In genomic region chr8:79030326-79031265, GRCm38 (mm10) we compare ENCODE assay signal across 8 mouse cellular contexts. TPM values are rescaled to one million over a fixed set of nuclear protein-coding genes. Genes with fewer than 3 reads are reported as not detected.
DNase-seq lines count a peak whose midpoint lies in the region; ATAC-seq and TF ChIP-seq lines count a peak whose summit lies in the region.

No protein-coding gene starts in this region.

- no peak for TF ChIP-seq POLR2A in bone marrow macrophage, adult 2 months (IDR thresholded peaks at IDR 0.05; ENCODE audit: borderline replicate concordance, low read depth, low read length)

- peak overlapping the region; percentile 82 for H3K27ac ChIP-seq in bone marrow macrophage, adult 2 months (ENCODE audit: insufficient read depth, low read depth, low read length)
- H3K27ac ChIP-seq in forebrain, embryonic 10.5 days: peak overlapping the region; percentile 100
- H3K27ac ChIP-seq in heart, embryonic 14.5 days (replicated peaks in 1 of 2; ENCODE audit: control insufficient read depth in 1 of 2, insufficient read depth in 1 of 2, low read depth in 2 of 2, low read length in 2 of 2): peak overlapping the region; percentile 98 to 100
- H3K27ac ChIP-seq in liver, embryonic 15.5 days (replicated peaks): peak overlapping the region; percentile 81
- peak overlapping the region; percentile 100 for H3K27ac ChIP-seq in neural tube, embryonic 13.5 days (replicated peaks)

- H3K4me2 ChIP-seq in heart, embryonic 14.5 days (ENCODE audit: low read length): peak overlapping the region; percentile 68
- H3K4me2 ChIP-seq in liver, embryonic 15.5 days: peak overlapping the region; percentile 71
- H3K4me2 ChIP-seq in neural tube, embryonic 13.5 days: peak overlapping the region; percentile 77

- H3K9ac ChIP-seq in heart, embryonic 14.5 days (ENCODE audit: low read length): peak overlapping the region; percentile 100
- peak overlapping the region; percentile 54 for H3K9ac ChIP-seq in liver, embryonic 15.5 days
- peak overlapping the region; percentile 100 for H3K9ac ChIP-seq in neural tube, embryonic 13.5 days

- ATAC-seq in CD4-positive, CD25-positive, alpha-beta regulatory T cell, adult 4 months: peak; percentile 3
- peak; percentile 36 for ATAC-seq in heart, embryonic 14.5 days (ENCODE audit: insufficient number of reproducible peaks, insufficient read depth, low FRiP score, low read depth)
- ATAC-seq in liver, embryonic 15.5 days (ENCODE audit: insufficient read depth): 0 out of 2 replicates have a peak, but pooled peaks have one; percentile 20
- no peak; the same call in 1 of the 2 replicates for ATAC-seq in neural tube, embryonic 13.5 days (ENCODE audit: low read depth)

- TF ChIP-seq CTCF in bone marrow macrophage, adult 2 months (IDR thresholded peaks at IDR 0.05; ENCODE audit: low read depth, low read length): no peak

- H3K36me3 ChIP-seq in forebrain, embryonic 10.5 days (replicated peaks): no peaks in the 10 kb centered on the region; the same call in 1 of the 2 replicates
- H3K36me3 ChIP-seq in heart, embryonic 14.5 days (ENCODE audit: control insufficient read depth, insufficient read depth, low read length): no peaks in the 10 kb centered on the region
- no peaks in the 10 kb centered on the region for H3K36me3 ChIP-seq in liver, embryonic 15.5 days (replicated peaks)
- no peaks in the 10 kb centered on the region for H3K36me3 ChIP-seq in neural tube, embryonic 13.5 days

- H3K27me3 ChIP-seq in forebrain, embryonic 10.5 days (ENCODE audit: poor library complexity, severe bottlenecking): no peaks in the 10 kb centered on the region
- H3K27me3 ChIP-seq in heart, embryonic 14.5 days (ENCODE audit: control insufficient read depth, insufficient read depth, low read length): no peaks in the 10 kb centered on the region
- peaks cover 65% of the 10 kb centered on the region for H3K27me3 ChIP-seq in liver, embryonic 15.5 days
- H3K27me3 ChIP-seq in neural tube, embryonic 13.5 days: no peaks in the 10 kb centered on the region

- WGBS in forebrain, embryonic 10.5 days: under 1% methylated on average over 59 of the region's 62 CpGs
- under 1% methylated on average over 55 of the region's 62 CpGs for WGBS in heart, embryonic 14.5 days
- 2% methylated on average over 51 of the region's 62 CpGs for WGBS in liver, embryonic 15.5 days (ENCODE audit: insufficient replicate concordance)
- WGBS in neural tube, embryonic 13.5 days: under 1% methylated on average over 58 of the region's 62 CpGs

- H3K9me3 ChIP-seq in forebrain, embryonic 10.5 days: no peaks in the 10 kb centered on the region
- H3K9me3 ChIP-seq in heart, embryonic 14.5 days (ENCODE audit: control insufficient read depth, low read length): no peaks in the 10 kb centered on the region
- H3K9me3 ChIP-seq in liver, embryonic 15.5 days (replicated peaks): no peaks in the 10 kb centered on the region
- no peaks in the 10 kb centered on the region for H3K9me3 ChIP-seq in neural tube, embryonic 13.5 days

- H3K4me3 ChIP-seq in bone marrow macrophage, adult 2 months (ENCODE audit: insufficient read depth, low read length): peak overlapping the region; percentile 87
- H3K4me3 ChIP-seq in forebrain, embryonic 10.5 days: peak overlapping the region; percentile 86
- peak overlapping the region; percentile 89 to 90 for H3K4me3 ChIP-seq in heart, embryonic 14.5 days (ENCODE audit: control insufficient read depth in 1 of 2, insufficient read depth in 1 of 2, low read depth in 1 of 2, low read length in 2 of 2)
- H3K4me3 ChIP-seq in liver, embryonic 15.5 days (replicated peaks): peak overlapping the region; percentile 64
- peak overlapping the region; percentile 90 for H3K4me3 ChIP-seq in neural tube, embryonic 13.5 days

- peak; percentile 81 for DNase-seq in forebrain, embryonic 10.5 days (ENCODE audit: extremely low spot score, low spot score)
- peak; percentile 78 to 85 for DNase-seq in kidney, postnatal 25 days
- peak; percentile 11 to 12 for DNase-seq in thymus, adult 18-20 months

- no peaks in the 10 kb centered on the region for H3K4me1 ChIP-seq in bone marrow macrophage, adult 2 months (ENCODE audit: control insufficient read depth, insufficient read depth, low read length)
- peaks cover 51% of the 10 kb centered on the region for H3K4me1 ChIP-seq in forebrain, embryonic 10.5 days
- H3K4me1 ChIP-seq in heart, embryonic 14.5 days (ENCODE audit: control insufficient read depth in 2 of 2, insufficient read depth in 2 of 2, low read length in 2 of 2): peaks cover 3 to 26% of the 10 kb centered on the region in 2 experiments
- H3K4me1 ChIP-seq in liver, embryonic 15.5 days (replicated peaks): 0 out of 2 replicates have a peak, but pooled peaks cover 2% of the 10 kb centered on the region
- peaks cover 52% of the 10 kb centered on the region for H3K4me1 ChIP-seq in neural tube, embryonic 13.5 days (replicated peaks)

RNA-seq across cellular contexts. Expression of gene Zfp827, which starts 2.4 kb away (rescaled TPM):
- 1 to 10 TPM; 4.5 to 6.7 TPM for polyA plus RNA-seq in CD4-positive, CD25-positive, alpha-beta regulatory T cell, adult 4 months (2017; shearing (Covaris generic))
- polyA plus RNA-seq in bone marrow macrophage, adult 2 months (2012; ENCODE audit: insufficient read depth, insufficient read length, missing spikeins): 0.16 and 0.20 TPM in 2 replicates
- 5.9 and 7.7 TPM in 2 replicates for polyA plus RNA-seq in forebrain, embryonic 10.5 days (2016; fragmentation: Nextera tagmentation; extraction: Ambion mirVana)
- polyA plus RNA-seq in heart, embryonic 14.5 days (2014; fragmentation: Nextera tagmentation; extraction: Ambion mirVana): 9.2 and 10.2 TPM in 2 replicates
- 0.47 and 0.55 TPM in 2 replicates for polyA plus RNA-seq in liver, embryonic 15.5 days (2015; fragmentation: Nextera tagmentation; extraction: Ambion mirVana)
- polyA plus RNA-seq in neural tube, embryonic 13.5 days (2015; fragmentation: Nextera tagmentation; extraction: Ambion mirVana): 11.0 and 13.0 TPM in 2 replicates

Comparison
In these comparisons a context has a peak if more than half of its experiments do, and no peak if none do; other contexts are left out.
1. DNase-seq: peak in every context shown above with its lines; median percentile 82 in kidney, postnatal 25 days; 81 in forebrain, embryonic 10.5 days; 12 in thymus, adult 18-20 months.